Mouse (Mus musculus) adrenal gland, adult 8-10 months (tissue): ENCODE results near the gene Gabrp. TPM values are rescaled to one million over a fixed set of nuclear protein-coding genes. Genes with fewer than 3 reads are reported as not detected.

Experiments
- DNase-seq: peaks from one replicate; pipeline ENCODE4 v3.0.0; 2022
- total RNA-seq, 4 experiments: library from RNA; stranded (reverse); gene quantifications; 2 replicates each; pipeline ENCODE4 v1.2.4; 2022

Gene Gabrp
- total RNA-seq, 4 experiments from 2014 or later, result not detected

DNA sequence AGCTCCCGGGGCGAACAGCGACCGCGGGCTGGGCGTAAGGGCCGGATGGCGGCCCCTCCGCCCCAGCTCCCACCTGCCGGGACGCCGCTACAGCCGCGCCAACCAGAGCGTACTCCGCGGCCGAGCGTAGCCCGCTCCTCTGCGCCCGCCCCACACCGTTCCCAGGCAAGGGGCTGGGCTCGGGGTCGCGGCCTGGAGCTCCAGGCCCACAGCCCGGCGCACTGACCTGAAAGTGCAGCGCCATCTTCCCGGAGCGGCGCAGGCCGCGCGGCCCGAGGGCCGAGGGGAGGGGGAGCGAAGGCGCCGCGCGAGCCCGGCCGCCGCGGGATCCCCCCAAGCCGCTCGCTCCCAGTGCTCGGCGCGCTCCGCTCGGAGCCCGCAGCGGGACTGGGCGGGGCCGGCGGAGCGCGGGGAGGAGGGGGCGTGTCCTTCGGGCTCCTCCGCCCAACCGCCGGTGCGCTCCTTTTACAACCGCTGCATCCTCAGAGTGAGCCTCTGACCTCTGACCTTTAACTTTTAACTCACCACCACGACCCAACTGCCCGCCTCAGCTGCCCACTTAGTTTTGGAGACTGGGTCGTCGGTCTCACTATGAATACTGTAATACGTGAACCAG lies 65.3 kb downstream of the Gabrp start, which contains the start of gene Ranbp17:
Ranbp17 (minus strand) TSS at position 371 of the 616 bp plus-strand sequence.
- no peak for DNase-seq

DNA sequence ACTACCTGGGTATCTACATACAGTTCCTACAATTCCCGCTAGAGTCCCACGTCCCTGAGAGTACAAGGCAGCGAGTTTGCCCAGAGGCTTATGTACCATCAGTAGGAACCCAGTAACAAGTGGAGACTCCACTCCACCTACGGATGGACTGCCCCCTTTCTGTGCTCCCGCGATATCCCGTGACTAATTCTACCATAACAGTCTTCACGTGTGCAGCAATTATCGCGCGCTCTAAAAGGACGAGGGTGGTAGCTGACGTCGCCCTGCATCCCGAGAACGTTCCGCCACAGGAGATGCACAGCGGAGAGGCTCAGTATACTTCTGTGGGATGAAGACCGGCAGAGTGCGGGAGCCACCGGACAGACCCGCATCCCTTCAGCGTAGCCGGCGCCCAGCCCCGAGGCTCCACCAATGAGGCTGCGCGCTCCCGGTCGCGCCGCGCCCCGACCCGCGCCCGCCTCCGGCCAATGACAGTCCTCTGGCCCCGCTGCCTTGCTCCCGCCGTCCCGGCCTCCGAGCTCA lies 65.8 kb downstream of the Gabrp start:
- peak; percentile 31 for DNase-seq

DNA sequence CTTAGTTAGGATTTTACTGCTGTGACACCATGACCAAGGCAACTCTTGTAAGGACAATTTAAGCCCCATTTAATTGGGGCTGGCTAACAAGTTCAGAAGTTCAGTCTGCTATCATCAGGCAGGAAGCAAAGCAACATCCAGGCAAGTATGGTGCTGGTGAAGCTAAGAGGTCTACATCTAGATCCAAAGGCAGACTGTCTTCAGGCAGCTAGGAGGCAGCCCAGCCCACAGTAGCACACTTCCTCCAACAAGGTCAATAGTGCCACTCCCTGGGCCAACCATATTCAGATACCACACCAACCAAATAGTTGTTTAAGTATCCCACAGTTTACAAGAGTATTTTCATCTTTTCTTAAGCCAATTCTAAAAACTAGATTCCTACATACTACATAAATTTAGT lies 69.4 kb downstream of the Gabrp start:
- no peak for DNase-seq

Other genes starting within 250 kb of the Gabrp start
- gene Ranbp17, start 65.2 kb downstream of the Gabrp start, total RNA-seq, result 1 to 10 TPM; 2.7 to 9.9 (median 6.0) TPM
- not detected for gene D130052B06Rik, start 20.3 kb upstream of the Gabrp start, total RNA-seq